Mouse (Mus musculus) gastrocnemius, postnatal 10 days (tissue): Measurements from ENCODE around the gene Mindy1. TPM values are rescaled to one million over a fixed set of nuclear protein-coding genes. Genes with fewer than 3 reads are reported as not detected.
A peak's percentile ranks its signal among the peaks of the same experiment; 100 is the strongest.

Source experiments
- DNase-seq: peaks from one replicate; pipeline ENCODE4 v3.0.0; 2021; ENCODE audit warnings: mixed read lengths
- long read RNA-seq, 2 experiments: library from polyadenylated mRNA; stranded (forward); transcript quantifications; one replicate each; pipeline ENCODE4 v2.0.0; 2021
- total RNA-seq, 2 experiments: library from RNA; stranded (reverse); gene quantifications; 2 replicates each; pipeline ENCODE4 v1.2.3; 2021

Mindy1 gene
- total RNA-seq: 10 to 100 TPM; 19.8 to 21.7 TPM
- long read RNA-seq, experiment 1, transcript Mindy1-202 (10 exons, 2,827 nt): major isoform, 19 of 24 reads
- long read RNA-seq, experiment 1, partial matches to known transcripts: 0 of 24 reads
- long read RNA-seq, experiment 1, other reads (novel, unspliced or antisense): 4 of 24 reads
- long read RNA-seq, experiment 2, transcript Mindy1-202 (10 exons, 2,827 nt): major isoform, 19 of 28 reads
- long read RNA-seq, experiment 2, partial matches to known transcripts: 2 of 28 reads
- long read RNA-seq, experiment 2, other reads (novel, unspliced or antisense): 4 of 28 reads

DNA sequence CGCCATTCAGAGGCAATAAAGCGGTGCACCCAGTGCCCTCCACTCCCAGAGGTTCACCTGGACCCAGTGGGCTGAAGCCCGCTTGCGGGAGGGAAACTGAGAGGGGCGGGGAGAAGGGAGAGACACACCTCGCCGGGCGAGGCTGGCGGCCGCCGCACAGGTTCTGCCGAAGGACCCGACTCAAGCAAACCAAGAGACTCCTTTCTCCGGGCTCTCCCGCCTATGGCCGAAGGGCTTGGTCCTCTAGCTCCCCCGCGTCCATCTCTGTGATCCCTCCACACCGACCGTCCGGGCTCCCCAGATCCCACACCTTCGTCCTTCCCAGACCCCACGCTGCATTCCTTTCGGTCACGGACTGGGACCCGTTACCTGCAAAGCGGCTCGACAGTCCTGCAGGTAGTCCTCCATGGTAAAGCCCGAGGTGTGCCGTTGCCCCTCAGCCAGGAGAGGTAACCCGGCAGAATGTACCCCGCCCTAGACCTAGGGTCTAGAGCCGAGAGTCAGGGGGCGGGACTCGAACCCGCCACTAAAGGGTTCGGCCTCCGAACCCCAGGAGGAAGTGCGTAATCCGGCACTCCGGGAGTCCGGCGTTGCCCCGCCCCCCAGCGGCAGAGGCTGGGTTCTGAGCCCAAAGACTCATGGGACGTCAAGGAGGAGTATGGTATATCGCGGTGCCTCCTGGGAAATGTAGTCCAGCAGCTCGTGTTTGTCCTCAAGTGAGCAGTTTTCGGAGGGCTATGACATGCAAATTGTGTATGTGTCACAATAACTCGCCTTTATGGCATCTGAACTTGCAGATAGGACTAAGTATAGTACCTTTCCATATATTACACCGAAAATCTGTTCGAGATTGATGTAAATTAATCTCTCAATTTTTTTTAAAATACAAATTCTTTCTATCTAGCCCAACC is at the start of gene Mindy1, which contains the start of gene Prune1:
Gene Mindy1 (plus strand): TSS at position 130 of the 911 bp plus-strand sequence.
Gene Prune1 (minus strand): TSS at position 861 of the 911 bp plus-strand sequence.
- DNase-seq: peak; percentile 99

- DNase-seq: no peak
Measured at GRCm38 (mm10) chr3:95232771-95233170, 48.4 kb upstream of the Mindy1 start.

- no peak for DNase-seq
Measured at GRCm38 (mm10) chr3:95233303-95233980, 47.7 kb upstream of the Mindy1 start.

DNA sequence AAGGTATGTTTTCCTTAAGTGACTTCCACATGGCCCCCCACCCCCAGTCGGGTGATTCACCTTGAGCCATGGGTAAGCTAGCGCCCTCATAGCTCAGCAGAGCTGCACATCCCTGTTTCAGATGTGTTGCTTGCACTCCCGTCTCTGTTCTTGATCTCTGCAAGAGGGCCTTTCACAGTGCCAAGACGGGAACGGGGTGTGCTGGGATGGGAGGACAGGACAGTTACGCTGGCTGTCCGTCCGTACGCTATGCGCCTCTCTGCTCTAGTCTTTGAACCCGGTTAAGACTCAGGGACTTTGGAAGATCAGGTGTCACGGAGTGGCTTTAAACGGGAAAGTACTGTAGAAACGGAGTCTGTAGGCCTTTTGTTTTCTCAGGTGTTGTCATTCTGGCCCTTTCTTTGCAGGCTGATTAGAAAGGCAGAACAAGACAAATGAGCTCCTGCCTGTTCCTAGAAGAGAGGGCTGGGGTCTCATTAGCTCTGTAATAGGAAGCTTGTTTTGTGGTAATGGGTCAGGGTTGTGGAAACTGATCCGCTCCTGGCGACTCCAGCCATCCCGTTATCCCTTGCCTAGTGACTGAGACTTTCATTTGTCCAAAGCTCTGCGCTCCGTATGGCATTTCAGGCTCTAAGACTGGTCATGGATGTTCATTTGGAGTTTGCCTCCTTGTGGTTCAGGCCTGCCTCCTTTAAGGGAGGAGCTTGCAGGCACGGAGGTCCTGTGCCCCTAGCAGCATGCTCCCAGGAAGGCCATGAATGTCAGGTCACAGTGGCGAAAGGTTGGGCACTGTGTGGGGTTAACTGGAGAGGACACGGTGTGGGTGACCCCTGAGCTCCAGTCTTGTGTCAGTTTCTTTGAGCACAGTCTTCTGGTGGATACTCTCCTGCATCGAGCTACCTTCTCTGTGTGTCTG is 45.5 kb upstream of the Mindy1 start:
- no peak for DNase-seq

DNA sequence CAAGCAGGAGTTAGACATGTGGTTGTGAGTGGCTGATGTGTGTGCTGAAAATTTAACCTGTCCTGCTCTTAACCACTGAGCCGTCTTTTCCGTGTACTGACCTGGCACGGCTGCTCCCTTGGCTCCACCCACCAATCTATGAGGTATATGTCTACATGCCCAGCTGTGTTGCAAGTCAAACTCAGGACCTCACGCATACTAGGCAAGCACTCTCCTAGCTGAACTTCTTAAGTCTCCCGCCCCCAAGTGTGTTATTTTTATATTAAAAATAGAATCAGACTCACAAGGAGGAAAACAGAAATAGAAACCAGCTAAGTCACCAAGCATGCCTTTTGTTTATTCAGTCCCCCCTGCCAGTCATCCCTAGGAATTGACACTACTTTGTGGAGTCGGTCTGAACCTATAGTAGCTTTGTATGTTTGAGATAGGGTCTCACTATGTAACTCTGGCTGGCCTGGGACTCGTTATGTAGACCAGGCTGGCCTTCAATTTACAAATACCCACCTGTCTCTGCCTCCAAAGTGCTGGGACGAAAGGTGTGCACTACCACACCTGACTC is 43.5 kb upstream of the Mindy1 start:
- no peak for DNase-seq

- no peak for DNase-seq
Measured at GRCm38 (mm10) chr3:95239022-95239421, 42.1 kb upstream of the Mindy1 start.

DNA sequence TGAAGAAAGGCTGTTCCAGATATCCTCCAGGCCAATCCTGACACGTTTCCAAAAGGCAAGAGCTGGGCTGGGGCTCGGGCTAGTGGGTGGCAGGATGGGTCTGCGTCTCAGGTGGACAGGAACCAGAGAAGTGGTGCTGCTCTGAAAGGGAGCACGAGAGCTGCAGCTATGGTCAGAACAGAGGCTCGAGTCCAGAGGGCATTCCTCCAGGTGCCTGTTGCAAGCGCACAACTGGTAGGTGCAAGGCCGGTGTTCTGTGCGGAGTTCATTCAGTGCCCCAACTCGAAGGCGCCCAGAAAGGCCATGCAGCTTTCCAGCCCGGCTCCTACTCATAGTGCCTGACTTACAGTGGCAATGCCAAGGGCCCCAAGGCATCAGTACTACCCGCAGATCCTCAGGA is 41.2 kb upstream of the Mindy1 start:
- DNase-seq: no peak

- DNase-seq: no peak
Measured at GRCm38 (mm10) chr3:95240900-95241299, 40.2 kb upstream of the Mindy1 start.

GRCm38 (mm10) chr3:95241498-95241897 is 39.6 kb upstream of the Mindy1 start, which contains the start of gene Gm128:
Gene Gm128 (minus strand): TSS chr3:95241598.
- no peak for DNase-seq

- no peak for DNase-seq
Measured at GRCm38 (mm10) chr3:95243086-95243485, 38.1 kb upstream of the Mindy1 start.

DNA sequence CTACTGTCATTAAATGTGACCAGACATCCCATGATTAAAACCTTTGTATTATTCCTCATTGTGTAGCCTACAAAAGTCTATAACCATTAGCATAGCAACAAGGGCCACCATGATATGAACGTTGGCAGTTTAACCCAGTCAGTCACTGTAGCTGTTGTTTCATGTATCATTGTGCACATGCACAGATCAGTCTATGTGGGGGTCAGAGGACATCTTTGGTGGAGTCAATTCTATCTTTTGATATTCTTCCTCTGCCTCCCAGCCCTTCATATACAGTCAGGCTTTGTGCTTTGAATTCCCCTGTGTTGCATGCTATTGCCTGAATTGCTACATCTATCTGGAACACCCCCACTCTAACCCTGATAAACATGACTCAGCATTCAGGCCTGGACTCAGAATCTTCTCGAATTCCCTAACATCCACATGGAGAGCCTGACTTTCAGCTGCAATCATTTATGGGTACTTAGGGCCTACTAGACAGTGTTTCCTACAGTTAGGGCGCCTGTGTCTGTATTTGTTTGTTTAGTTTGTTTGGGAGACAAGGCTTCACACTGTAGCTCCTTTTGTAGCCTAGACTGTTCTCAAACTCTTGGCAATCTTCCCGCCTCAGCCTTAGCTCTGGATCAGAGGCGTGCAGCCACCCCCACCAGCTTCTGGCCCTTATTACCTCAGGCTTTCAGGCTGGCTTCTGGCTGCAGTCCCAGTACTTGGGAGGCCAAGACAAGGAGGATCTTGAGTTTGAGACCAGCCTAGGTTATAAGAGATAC is 34.5 kb upstream of the Mindy1 start:
- DNase-seq: peak; percentile 20

- DNase-seq: no peak
Measured at GRCm38 (mm10) chr3:95247660-95248336, 33.3 kb upstream of the Mindy1 start.

DNA sequence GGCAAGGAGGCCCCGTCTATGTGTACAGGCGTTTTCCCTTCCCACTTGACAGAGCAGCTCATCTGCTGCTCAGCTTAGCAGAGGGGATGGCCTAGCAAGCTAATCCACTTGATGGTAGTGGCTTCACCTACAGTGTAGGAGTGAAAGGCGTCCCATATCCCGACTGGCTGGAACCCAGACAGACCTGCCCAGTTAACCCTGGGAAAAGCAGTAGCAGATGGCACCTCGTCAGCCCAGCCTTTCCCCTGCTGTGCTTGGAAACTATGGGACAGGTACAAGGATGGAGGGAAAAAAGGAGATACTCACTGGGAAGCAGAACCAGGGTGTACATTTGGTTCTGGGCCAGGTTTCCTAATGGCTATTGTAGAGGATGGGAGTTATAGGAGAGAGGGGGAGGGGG is 30.8 kb upstream of the Mindy1 start:
- DNase-seq: no peak

DNA sequence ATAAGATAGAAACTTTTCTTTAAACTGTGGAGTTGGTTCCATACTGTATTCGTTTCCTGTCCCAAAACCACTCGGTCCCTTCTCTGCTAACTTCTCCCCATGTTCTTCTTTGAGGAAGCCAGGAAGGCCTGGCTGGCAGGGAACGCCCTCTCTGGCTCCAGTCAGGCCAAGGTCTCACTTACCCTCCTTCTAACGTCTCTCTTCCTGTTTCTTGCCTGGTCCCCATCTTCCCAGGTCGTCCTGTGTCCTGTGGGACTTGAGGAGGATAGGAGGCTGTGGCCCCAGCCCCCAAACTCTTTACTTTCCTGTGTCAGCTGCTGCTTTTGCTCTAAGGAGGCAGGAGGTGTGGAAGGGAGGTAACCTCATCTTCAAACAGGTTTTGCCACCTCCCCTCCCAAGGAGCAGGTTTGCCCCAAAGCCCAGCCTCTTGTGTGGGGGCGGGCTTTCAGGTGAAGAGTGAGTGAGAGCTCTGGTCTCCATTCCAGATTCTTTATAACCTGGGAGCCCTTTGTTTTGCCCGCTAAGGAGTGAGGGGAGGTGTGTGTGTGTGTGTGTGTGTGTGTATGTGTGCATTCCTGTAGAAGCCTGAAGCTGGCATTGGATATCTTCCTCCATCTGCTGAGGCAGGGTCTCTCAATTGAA is 30.2 kb upstream of the Mindy1 start, which contains the start of gene Bnipl:
Gene Bnipl (minus strand): TSS at position 411 of the 642 bp plus-strand sequence.
- DNase-seq: no peak

GRCm38 (mm10) chr3:95256931-95257330 is 24.2 kb upstream of the Mindy1 start:
- DNase-seq: no peak

- DNase-seq: no peak
Measured at GRCm38 (mm10) chr3:95261975-95262374, 19.2 kb upstream of the Mindy1 start.

DNA sequence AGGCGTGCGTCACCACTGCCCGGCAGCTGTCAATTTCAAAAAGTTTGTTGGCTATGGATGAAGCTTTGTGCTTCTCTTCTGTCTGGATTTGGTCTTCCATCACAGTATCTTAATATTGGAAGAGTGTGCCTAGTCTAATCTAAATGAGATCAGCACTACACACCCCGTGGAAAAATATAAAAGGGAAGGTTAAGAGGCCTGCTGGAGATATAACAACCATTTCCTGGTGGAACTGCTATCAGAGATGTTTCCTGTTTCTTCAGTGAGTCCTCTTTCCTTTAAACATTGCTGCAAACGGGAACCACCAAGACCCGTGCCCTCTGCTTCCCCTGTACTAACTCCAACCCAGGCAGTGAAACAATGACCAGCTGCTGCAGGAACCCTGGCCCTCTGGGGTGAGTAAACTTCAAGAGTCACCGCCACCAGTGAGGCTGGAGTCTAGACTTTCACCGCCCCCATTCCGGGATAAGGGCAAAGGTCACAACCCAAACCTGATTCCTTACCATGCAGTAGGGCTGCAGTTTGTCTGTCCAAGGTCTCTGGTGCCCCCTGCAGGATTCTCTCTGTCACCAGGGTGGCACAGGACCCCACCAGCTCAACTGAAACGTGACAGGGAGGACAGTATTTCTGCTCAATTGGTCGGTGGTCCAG is 17.9 kb upstream of the Mindy1 start:
- DNase-seq: peak; percentile 72

GRCm38 (mm10) chr3:95264724-95265123 is 16.4 kb upstream of the Mindy1 start:
- DNase-seq: no peak

DNA sequence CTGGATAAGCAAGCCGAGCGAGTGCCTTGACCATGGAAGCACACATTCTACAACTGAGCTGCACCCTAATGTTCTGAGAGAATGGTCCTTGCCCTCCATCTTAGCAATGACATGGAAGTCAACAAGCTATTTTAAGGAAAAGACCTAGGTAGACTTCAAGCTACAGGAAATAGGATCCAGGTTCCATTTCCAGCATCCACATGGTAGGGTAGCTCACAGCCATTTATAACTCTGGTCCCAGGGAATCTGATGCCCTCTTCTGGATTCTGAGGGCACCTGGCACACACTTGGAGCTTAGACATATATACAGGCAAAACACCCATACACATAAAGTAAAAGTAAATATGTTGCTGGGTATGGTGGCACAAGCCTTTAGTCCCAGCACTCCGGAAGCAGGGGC is 15.1 kb upstream of the Mindy1 start:
- DNase-seq: no peak
